Mouse (Mus musculus): ENCODE results near the gene H2al1i. TPM values are rescaled to one million over a fixed set of nuclear protein-coding genes. Genes with fewer than 3 reads are reported as not detected.
"Not testable (repeated sequence)": the region's sequence is repeated elsewhere in the genome, so short reads cannot be mapped to it uniquely, and the experiment has no call there.

H2al1i gene
- polyA plus RNA-seq (2017; shearing (Covaris generic)), result not detected

DNA sequence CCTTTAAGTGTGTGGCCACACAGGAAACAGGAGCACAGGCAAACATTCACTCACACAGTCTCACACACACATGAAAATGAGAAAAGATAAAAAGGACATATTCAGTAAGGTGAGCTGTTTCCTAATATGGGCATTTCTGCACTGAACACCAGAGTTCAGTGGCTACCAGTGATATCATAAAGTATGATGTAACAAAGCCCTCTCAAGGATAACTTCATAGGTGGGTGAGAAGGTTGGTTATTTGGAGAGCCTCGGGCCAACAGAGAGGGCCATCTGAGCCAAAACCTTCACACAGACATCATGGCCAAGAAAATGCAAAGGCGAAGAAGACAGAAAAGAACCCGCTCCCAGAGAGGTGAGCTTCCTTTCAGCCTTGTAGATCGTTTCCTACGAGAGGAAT lies at the start of gene H2al1i:
Gene H2al1i (plus strand): TSS at position 301 of the 400 bp plus-strand sequence.
- ATAC-seq, result not testable (repeated sequence)

DNA sequence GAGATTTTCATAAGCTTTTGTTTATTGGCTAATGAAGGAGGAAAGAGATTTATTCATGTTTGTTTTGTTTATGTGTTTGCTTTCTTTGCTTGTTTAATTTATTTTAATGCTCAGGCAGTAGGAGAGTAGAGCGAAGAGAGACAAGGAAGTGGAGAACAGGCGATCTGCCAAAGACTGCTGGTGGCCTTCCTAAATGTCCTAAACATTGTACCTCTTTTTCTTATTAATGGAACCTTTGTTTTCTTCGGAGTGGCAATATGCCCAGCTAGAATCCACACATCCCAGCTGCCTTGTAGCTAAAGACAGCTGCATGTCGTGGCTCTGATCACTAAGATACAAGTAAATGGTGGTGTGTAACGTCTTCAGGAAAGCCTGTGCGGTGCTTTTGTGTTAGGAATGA lies 47.4 kb upstream of the H2al1i start:
- no peak for ATAC-seq

DNA sequence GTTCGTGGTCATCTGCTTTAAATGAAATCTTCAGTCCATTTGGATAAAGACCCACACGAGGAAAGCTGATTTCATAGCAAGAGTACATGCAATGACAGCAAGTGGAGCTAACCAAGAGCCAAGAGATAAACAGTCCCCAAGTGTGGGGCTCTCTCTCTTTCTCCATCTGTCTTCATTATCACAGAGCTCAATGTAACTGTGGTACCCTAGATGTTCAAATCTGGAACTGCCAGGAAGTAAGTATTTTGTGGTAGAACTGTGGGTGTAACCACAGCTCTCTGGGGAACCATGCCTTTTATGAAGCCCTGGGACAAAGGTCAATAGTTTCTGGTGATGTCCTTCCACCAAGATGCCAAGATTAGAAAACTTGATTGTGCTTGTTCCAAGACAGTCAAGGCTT lies 43.7 kb upstream of the H2al1i start:
- no peak for ATAC-seq

DNA sequence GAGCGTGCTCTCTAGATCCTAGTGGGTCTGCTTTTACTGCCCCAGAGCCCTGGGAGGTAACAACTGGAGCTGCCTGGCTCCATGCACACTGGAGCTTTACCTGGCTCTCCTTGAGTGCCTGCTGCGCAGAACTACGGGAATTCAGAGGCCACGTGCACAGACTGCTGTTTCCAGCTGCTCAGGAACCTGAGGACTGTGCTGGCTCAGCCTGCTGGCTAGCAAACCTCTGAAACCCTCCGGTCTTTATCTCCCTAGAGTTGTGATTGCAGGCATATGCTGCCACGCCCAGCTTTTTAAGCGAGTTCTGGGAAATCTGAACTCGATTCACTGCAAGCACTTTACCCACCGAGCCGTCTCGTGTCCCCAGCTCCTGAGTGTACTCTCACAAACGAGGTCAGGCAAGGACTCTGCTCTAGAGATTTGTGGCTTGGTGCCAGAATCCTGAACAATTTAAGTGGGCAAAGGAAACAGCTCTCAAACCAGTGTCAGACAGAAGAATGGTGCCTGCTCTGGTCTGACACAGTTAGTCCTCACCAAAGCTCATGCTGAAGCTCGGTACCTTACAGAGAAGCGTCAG lies 36.1 kb upstream of the H2al1i start:
- ATAC-seq, result no peak

DNA sequence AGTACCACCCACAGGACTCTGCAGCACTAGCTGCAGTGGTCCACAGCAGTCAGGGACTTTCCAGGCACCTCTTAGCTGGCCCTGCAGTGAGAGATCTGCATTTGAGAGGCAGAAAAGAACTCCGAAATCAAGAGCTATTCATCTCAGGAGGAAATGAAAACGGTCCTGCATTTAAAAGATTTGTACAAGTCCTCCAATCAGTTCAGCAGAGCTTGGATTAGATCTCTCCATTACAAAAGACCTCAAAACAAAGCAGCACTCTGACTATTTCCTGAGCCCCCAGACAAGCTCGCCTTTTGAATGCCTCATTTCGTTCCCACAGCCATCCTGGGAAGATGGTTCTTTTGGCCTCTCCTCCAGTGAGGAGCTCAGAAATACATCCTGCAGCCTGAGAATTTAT lies 35.2 kb upstream of the H2al1i start:
- no peak for ATAC-seq

DNA sequence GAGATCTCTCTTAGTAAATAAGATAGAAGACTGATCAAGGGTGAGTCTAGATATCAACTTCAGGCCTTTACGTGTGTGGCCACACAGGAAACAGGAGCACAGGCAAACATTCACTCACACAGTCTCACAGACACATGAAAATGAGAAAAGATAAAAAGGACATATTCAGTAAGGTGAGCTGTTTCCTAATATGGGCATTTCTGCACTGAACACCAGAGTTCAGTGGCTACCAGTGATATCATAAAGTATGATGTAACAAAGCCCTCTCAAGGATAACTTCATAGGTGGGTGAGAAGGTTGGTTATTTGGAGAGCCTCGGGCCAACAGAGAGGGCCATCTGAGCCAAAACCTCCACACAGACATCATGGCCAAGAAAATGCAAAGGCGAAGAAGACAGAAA lies 25.5 kb upstream of the H2al1i start, which contains the start of gene H2al1a:
Gene H2al1a (plus strand): TSS at position 301 of the 400 bp plus-strand sequence.
- ATAC-seq, result not testable (repeated sequence)

DNA sequence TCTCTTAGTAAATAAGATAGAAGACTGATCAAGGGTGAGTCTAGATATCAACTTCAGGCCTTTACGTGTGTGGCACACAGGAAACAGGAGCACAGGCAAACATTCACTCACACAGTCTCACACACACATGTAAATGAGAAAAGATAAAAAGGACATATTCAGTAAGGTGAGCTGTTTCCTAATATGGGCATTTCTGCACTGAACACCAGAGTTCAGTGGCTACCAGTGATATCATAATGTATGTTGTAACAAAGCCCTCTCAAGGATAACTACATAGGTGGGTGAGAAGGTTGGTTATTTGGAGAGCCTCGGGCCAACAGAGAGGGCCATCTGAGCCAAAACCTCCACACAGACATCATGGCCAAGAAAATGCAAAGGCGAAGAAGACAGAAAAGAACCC lies 22.3 kb upstream of the H2al1i start, which contains the start of gene H2al1b:
Gene H2al1b (plus strand): TSS at position 301 of the 400 bp plus-strand sequence.
- ATAC-seq, result not testable (repeated sequence)

DNA sequence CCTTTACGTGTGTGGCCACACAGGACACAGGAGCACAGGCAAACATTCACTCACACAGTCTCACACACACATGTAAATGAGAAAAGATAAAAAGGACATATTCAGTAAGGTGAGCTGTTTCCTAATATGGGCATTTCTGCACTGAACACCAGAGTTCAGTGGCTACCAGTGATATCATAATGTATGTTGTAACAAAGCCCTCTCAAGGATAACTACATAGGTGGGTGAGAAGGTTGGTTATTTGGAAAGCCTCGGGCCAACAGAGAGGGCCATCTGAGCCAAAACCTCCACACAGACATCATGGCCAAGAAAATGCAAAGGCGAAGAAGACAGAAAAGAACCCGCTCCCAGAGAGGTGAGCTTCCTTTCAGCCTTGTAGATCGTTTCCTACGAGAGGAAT lies 19.1 kb upstream of the H2al1i start, which contains the start of gene H2al1c:
Gene H2al1c (plus strand): TSS at position 301 of the 400 bp plus-strand sequence.
- not testable (repeated sequence) for ATAC-seq

DNA sequence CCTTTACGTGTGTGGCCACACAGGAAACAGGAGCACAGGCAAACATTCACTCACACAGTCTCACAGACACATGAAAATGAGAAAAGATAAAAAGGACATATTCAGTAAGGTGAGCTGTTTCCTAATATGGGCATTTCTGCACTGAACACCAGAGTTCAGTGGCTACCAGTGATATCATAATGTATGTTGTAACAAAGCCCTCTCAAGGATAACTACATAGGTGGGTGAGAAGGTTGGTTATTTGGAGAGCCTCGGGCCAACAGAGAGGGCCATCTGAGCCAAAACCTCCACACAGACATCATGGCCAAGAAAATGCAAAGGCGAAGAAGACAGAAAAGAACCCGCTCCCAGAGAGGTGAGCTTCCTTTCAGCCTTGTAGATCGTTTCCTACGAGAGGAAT lies 15.9 kb upstream of the H2al1i start, which contains the start of gene H2al1d:
Gene H2al1d (plus strand): TSS at position 301 of the 400 bp plus-strand sequence.
- ATAC-seq, result not testable (repeated sequence)

DNA sequence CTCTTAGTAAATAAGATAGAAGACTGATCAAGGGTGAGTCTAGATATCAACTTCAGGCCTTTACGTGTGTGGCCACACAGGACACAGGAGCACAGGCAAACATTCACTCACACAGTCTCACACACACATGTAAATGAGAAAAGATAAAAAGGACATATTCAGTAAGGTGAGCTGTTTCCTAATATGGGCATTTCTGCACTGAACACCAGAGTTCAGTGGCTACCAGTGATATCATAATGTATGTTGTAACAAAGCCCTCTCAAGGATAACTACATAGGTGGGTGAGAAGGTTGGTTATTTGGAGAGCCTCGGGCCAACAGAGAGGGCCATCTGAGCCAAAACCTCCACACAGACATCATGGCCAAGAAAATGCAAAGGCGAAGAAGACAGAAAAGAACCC lies 12.8 kb upstream of the H2al1i start, which contains the start of gene H2al1e:
Gene H2al1e (plus strand): TSS at position 301 of the 400 bp plus-strand sequence.
- ATAC-seq, result not testable (repeated sequence)

DNA sequence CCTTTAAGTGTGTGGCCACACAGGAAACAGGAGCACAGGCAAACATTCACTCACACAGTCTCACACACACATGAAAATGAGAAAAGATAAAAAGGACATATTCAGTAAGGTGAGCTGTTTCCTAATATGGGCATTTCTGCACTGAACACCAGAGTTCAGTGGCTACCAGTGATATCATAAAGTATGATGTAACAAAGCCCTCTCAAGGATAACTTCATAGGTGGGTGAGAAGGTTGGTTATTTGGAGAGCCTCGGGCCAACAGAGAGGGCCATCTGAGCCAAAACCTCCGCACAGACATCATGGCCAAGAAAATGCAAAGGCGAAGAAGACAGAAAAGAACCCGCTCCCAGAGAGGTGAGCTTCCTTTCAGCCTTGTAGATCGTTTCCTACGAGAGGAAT lies 9.6 kb upstream of the H2al1i start, which contains the start of gene H2al1f:
Gene H2al1f (plus strand): TSS at position 301 of the 400 bp plus-strand sequence.
- not testable (repeated sequence) for ATAC-seq

DNA sequence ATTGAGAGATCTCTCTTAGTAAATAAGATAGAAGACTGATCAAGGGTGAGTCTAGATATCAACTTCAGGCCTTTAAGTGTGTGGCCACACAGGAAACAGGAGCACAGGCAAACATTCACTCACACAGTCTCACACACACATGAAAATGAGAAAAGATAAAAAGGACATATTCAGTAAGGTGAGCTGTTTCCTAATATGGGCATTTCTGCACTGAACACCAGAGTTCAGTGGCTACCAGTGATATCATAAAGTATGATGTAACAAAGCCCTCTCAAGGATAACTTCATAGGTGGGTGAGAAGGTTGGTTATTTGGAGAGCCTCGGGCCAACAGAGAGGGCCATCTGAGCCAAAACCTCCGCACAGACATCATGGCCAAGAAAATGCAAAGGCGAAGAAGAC lies 6.5 kb upstream of the H2al1i start, which contains the start of gene H2al1g:
Gene H2al1g (plus strand): TSS at position 301 of the 400 bp plus-strand sequence.
- ATAC-seq, result not testable (repeated sequence)

DNA sequence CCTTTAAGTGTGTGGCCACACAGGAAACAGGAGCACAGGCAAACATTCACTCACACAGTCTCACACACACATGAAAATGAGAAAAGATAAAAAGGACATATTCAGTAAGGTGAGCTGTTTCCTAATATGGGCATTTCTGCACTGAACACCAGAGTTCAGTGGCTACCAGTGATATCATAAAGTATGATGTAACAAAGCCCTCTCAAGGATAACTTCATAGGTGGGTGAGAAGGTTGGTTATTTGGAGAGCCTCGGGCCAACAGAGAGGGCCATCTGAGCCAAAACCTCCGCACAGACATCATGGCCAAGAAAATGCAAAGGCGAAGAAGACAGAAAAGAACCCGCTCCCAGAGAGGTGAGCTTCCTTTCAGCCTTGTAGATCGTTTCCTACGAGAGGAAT lies 3.3 kb upstream of the H2al1i start, which contains the start of gene H2al1h:
Gene H2al1h (plus strand): TSS at position 301 of the 400 bp plus-strand sequence.
- not testable (repeated sequence) for ATAC-seq

DNA sequence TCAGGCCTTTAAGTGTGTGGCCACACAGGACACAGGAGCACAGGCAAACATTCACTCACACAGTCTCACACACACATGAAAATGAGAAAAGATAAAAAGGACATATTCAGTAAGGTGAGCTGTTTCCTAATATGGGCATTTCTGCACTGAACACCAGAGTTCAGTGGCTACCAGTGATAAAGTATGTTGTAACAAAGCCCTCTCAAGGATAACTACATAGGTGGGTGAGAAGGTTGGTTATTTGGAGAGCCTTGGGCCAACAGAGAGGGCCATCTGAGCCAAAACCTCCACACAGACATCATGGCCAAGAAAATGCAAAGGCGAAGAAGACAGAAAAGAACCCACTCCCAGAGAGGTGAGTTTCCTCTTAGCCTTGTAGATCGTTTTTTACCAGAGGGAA lies 3.1 kb downstream of the H2al1i start, which contains the start of gene H2al1j:
Gene H2al1j (plus strand): TSS at position 301 of the 400 bp plus-strand sequence.
- ATAC-seq, result not testable (repeated sequence)

DNA sequence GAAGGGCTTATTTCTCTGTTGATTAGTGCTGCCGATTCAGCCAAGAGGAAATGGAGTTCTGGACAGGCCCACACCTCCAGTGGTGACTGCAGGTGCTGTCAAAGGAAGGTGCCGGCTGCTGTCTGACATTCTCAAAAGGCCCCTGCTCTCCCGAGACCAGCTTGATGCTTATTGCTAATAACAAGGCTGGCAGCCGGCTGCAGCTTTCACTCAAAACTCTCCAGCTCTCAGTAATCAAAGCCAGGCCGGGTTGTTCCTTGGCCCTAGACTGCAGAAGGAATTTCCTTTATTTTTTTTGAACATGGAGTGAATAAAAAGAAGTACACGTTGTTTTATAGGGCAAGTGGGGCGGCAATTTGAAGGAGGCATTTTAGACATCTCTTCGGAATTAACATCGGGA lies 21.3 kb downstream of the H2al1i start:
- ATAC-seq, result no peak

DNA sequence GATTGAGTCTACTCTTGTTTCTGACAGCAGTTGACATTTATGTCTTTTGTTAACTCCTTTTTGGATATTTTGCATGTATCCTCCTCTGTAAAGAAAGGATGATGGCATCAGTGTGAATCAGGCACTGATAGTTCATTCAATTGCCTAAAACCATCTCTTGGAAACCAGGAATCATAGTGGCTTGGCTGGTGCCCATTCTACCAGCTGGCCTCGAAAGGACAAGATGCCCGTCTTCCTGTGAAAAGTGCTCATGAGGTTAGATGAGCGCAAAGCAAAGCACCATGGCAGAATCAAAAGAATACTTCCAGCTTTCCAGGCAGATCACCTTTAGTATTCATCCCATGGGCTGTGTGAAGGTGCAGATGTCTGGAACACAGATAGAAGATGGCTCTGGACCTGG lies 22.3 kb downstream of the H2al1i start:
- ATAC-seq, result no peak

DNA sequence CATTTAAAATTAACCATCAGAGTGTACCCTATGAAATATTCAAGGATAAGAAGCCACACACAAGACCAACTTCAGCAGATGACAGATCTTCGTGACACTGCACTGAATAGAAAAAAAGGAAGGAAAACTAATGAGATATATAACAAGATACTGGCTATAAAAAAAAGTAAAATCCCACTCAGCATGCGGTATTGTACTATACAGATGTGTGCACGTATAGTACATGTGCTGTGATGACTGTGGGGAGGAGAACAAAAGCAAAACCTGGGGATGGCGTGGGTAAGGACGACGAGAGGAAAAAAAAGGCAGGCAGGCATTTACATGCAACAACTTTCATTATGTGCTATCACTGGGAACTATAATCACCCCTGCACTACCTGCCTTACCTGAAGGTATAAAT lies 36.4 kb downstream of the H2al1i start:
- no peak for ATAC-seq

DNA sequence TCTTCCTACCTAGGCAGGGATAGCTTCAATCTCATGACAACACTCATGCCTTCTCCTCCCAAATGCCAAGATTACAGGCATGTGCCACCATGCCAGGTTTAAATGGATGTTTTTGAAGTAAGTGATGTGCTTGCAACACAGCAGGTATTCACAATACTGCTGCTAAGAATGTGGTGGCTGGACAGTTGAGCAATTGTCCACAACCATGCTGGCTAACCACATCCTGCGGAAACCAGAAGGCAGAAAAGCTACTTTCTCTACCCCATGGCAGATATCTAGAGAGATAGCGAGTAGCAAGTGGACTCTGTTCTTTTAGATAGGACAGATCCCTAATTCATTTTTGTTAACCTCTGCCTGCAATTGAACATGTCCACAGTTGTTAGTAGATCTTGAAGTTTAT lies 36.8 kb downstream of the H2al1i start:
- ATAC-seq, result no peak

DNA sequence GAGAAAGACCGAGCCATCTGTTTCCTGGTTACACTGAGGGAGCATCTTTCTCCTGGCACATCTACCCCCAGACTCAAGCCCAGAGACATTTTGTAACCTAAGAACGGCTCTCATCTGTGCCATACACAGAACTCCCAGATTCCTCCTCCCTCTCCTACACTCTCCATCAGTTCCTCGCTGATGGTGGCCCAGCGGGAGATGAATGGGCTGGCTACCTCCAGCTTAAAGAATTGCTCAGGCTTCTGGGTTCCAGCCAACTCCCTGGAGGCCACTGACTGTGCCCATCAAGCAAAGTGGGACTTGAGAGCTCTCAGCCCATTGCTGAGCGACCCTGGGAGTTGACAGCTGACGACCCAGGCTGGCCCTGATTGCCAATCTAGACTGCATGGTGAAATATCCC lies 39.4 kb downstream of the H2al1i start:
- no peak for ATAC-seq

DNA sequence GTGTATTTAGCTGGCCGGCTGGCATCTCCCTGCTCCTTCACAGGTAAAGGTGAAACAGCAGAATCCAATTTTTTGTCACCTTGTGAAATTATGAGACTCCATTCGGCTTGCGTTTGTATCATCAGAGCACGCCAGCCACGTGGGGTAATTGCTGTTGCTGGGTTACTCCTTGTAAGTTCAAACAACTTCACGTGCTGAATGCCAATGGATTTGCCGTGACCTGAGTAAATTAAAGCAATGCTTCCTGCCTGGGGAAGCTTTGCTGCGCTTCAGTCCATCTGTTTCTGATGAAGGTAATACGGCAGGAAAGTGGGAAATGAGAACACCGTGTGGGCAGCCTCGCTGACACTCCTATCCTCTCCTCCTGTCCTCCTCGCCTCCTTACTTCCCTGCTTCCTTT lies 40.7 kb downstream of the H2al1i start:
- no peak for ATAC-seq

Measured in inflammation-experienced regulatory T-cells, adult 6 months (primary cell).